Mouse (Mus musculus) fibroblast of lung, adult 2 months (primary cell): Measurements from ENCODE around the gene Hic2.

Experiments
- DNase-seq: peaks from one replicate; pipeline ENCODE4 v3.0.0-alpha.2; 2011; ENCODE audit warnings: low read depth

The Hic2 gene

GRCm38 (mm10) chr16:17276164-17277151 is 43.1 kb downstream of the Hic2 start:
- DNase-seq: peak; percentile 53

GRCm38 (mm10) chr16:17277342-17278211 is 44.2 kb downstream of the Hic2 start:
- no peak for DNase-seq

- no peak for DNase-seq
These were observed 47.1 kb downstream of the Hic2 start for GRCm38 (mm10) chr16:17280471-17280870.

- no peak for DNase-seq
These were observed 49.8 kb downstream of the Hic2 start for GRCm38 (mm10) chr16:17283151-17283550.

- no peak for DNase-seq
These were observed 53.7 kb downstream of the Hic2 start for GRCm38 (mm10) chr16:17287103-17287502.

- no peak for DNase-seq
These were observed 57.6 kb downstream of the Hic2 start for GRCm38 (mm10) chr16:17291016-17291415.

GRCm38 (mm10) chr16:17292751-17293150 is 59.4 kb downstream of the Hic2 start:
- no peak for DNase-seq

- no peak for DNase-seq
These were observed 67.4 kb downstream of the Hic2 start for GRCm38 (mm10) chr16:17300818-17301217.

GRCm38 (mm10) chr16:17303521-17304245 is 70.3 kb downstream of the Hic2 start:
- no peak for DNase-seq

GRCm38 (mm10) chr16:17307461-17307860 is 74.1 kb downstream of the Hic2 start:
- DNase-seq: no peak

- no peak for DNase-seq
These were observed 75.7 kb downstream of the Hic2 start for GRCm38 (mm10) chr16:17309036-17309435.

- no peak for DNase-seq
These were observed 79.2 kb downstream of the Hic2 start for GRCm38 (mm10) chr16:17312531-17312930.
